Mouse (Mus musculus): ENCODE results near the gene Hist1h2bk.
"Not testable (repeated sequence)": the region's sequence is repeated elsewhere in the genome, so short reads cannot be mapped to it uniquely, and the experiment has no call there.

Gene Hist1h2bk

GRCm38 (mm10) chr13:22040464-22041141 is 4.9 kb downstream of the Hist1h2bk start:
- DNase-seq (ENCODE audit: low spot score in 2 of 2): no peak

GRCm38 (mm10) chr13:22041142-22041536 is 5.5 kb downstream of the Hist1h2bk start, which contains the start of gene Hist1h4i:
Gene Hist1h4i, minus strand, starts transcription at chr13:22041362.
- DNase-seq (ENCODE audit: low spot score in 2 of 2): peak; percentile 98 to 99

GRCm38 (mm10) chr13:22041651-22042567 is 6.2 kb downstream of the Hist1h2bk start:
- DNase-seq (ENCODE audit: low spot score in 2 of 2): peak in 1 of 2 experiments; percentile 66

- DNase-seq (ENCODE audit: low spot score in 2 of 2): peak; percentile 88 to 91
These were observed 7.2 kb downstream of the Hist1h2bk start, which contains the start of the genes Hist1h2ag and Hist1h2bj for GRCm38 (mm10) chr13:22042568-22043502. Gene Hist1h2ag, minus strand, starts transcription at chr13:22042944. Gene Hist1h2bj, plus strand, starts transcription at chr13:22043214.

- peak; percentile 45 to 69 for DNase-seq (ENCODE audit: low spot score in 2 of 2)
These were observed 8.1 kb downstream of the Hist1h2bk start for GRCm38 (mm10) chr13:22043503-22044431.

GRCm38 (mm10) chr13:22044432-22045155 is 8.9 kb downstream of the Hist1h2bk start:
- peak in 1 of 2 experiments; percentile 49 for DNase-seq (ENCODE audit: low spot score in 2 of 2)

- peak in 1 of 2 experiments; percentile 56 for DNase-seq (ENCODE audit: low spot score in 2 of 2)
These were observed 9.6 kb downstream of the Hist1h2bk start for GRCm38 (mm10) chr13:22045311-22045710.

- DNase-seq (ENCODE audit: low spot score in 2 of 2): no peak
These were observed 13.4 kb downstream of the Hist1h2bk start for GRCm38 (mm10) chr13:22049041-22049440.

- DNase-seq (ENCODE audit: low spot score in 2 of 2): no peak
These were observed 14.2 kb downstream of the Hist1h2bk start for GRCm38 (mm10) chr13:22049737-22050440.

GRCm38 (mm10) chr13:22050591-22051522 is 15.2 kb downstream of the Hist1h2bk start:
- peak; percentile 91 to 96 for DNase-seq (ENCODE audit: low spot score in 2 of 2)

GRCm38 (mm10) chr13:22051523-22051859 is 15.8 kb downstream of the Hist1h2bk start:
- no peak for DNase-seq (ENCODE audit: low spot score in 2 of 2)

GRCm38 (mm10) chr13:22053754-22054153 is 18.1 kb downstream of the Hist1h2bk start:
- no peak for DNase-seq (ENCODE audit: low spot score in 2 of 2)

GRCm38 (mm10) chr13:22061422-22061821 is 25.8 kb downstream of the Hist1h2bk start:
- DNase-seq (ENCODE audit: low spot score in 2 of 2): no peak

- no peak for DNase-seq (ENCODE audit: low spot score in 2 of 2)
These were observed 27.8 kb downstream of the Hist1h2bk start for GRCm38 (mm10) chr13:22063468-22063867.

GRCm38 (mm10) chr13:22084140-22084539 is 48.5 kb downstream of the Hist1h2bk start, which contains the start of gene Vmn1r188:
Gene Vmn1r188, plus strand, starts transcription at chr13:22084440.
- DNase-seq (ENCODE audit: low spot score in 2 of 2): not testable (repeated sequence)
